Mouse (Mus musculus): Measurements from ENCODE around the gene Rab3gap1. TPM values are rescaled to one million over a fixed set of nuclear protein-coding genes. Genes with fewer than 3 reads are reported as not detected.

The Rab3gap1 gene
- polyA plus RNA-seq (2017; shearing (Covaris generic)), result 10 to 100 TPM; 48.3 to 83.3 (median 61.6) TPM

DNA sequence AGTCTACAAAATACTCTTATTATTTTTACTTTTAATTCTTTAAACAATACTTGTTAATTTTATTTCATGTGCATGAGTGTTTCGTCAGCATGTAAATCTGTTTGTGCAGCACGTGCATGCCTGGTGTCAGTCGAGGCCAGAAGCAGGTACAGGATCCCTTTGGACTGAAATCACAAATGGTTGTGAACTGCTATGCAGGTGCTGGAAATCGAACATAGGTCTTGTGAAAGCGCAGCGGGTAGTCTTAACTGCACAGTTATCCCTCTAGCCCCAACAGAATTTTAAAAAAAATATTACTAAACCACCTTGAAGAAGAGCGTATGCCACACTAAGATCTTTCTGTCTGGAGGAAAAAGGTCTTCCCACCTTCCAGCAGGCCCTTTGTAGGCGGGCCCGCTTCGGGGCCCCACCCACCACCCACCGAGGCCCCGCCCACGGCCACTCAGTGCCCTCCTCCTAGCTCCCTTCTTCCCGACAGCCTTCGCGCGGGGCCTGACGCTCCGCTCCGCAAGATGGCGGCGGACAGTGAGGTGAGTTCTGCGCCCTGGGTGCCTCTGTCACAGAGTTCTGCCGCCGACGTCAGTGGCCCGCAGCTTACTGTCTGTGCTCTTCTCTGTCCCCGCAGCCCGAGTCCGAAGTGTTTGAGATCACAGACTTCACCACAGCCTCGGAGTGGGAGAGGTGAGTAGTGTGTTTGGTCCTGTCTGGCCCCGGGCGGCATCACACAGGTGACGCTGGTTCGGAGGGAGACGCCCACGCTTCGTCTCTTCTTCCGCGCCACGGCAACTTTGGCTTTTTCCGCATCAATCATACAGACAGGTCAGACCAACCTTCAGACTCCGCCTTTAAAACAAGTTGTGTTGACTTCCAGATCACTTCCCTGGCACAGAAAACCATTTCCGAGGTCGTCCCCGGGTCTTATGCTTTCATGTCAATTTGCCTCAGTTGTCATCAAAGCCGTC is at the start of gene Rab3gap1:
Gene Rab3gap1 (plus strand): TSS at position 474 of the 962 bp plus-strand sequence.
- ATAC-seq, result peak; percentile 94

DNA sequence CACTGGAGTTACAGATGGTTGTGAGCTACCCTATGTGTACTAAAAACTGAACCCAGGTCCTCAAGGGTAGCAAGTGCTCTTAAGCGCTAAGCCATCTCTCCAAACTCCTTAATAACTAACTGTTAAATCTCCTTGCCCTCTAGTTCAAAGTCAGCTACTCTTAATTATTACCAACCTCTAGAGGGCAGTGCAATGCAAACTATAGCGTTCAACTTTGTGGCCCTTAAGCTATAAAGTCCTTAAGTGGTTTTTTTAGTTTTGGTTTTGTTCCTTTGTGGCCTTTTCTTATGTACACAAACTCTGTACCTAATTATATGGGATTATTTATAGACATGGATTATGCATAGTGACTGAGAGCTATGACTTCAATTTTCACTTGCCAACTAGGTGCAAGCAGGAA is 41.2 kb upstream of the Rab3gap1 start:
- peak; percentile 60 for ATAC-seq

DNA sequence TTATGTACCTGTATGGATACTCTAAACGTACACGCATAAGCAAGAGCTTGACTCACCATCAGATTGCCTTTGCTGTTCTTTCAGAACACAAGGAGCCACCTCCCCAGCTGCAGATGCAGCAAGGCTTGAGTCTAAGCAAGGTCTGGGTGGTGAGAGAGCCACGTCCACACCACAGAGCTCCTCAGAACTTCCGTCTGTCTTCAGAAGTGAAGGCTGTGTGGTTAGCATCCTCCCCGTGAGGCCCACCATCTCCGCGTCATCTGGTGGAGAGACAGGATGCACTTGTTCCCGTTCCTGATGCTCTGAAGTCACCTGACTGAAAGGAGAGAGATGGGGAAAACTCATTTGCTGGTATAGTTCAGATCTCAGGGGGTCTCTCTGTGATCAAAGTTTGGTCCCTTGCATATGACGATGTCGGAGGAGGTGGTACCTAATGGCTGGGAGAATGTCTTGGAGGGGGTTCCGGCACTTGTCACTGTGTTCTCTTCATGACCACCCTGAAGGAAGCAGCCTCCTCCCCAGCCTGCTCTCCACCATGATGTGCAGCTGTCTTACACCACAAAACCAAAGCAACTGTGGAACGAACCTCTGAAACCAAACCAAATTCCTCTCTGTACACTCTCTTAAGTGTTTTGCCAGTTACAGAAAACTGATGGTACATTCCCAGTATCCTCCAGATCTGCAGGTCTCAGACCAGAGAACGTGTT is 38.2 kb upstream of the Rab3gap1 start:
- peak; percentile 90 for ATAC-seq

DNA sequence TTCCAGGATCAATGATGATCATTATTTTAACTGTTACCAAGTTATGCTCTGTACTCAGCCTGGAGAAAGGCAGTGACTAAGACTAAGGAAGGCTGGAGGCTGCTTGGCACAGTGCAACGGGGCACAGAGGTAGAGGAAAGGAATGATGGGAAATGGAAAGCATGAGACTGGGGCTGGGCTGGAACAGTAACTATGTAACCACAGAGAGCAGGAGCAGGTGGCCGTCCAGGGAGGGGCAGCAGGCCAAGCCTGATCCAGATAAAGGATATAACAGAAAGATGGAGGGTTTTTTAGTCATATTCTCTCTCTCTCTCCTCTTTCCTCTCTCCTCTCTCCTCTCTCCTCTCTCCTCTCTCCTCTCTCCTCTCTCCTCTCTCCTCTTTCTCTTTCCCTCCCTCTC is 34.9 kb upstream of the Rab3gap1 start:
- no peak for ATAC-seq

DNA sequence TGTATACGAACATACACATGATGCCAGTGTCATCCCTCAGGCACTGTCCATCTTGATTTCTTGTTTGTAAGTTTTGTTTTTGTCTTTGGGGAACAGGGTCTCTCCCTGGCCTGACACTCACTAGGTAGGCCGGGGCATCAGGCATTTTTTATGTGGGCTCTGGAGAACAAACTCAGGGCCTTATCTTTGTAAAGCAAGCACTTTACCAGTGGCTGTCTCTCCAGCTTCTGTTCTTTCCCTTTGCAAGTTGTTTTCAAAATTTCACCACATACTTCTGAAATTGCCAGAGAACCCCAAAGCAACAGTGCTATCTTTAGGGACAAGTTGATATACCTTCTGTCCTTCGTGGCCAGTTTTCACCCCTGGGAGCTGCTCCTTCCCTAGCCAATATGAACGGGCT is 34.4 kb upstream of the Rab3gap1 start:
- ATAC-seq, result no peak

DNA sequence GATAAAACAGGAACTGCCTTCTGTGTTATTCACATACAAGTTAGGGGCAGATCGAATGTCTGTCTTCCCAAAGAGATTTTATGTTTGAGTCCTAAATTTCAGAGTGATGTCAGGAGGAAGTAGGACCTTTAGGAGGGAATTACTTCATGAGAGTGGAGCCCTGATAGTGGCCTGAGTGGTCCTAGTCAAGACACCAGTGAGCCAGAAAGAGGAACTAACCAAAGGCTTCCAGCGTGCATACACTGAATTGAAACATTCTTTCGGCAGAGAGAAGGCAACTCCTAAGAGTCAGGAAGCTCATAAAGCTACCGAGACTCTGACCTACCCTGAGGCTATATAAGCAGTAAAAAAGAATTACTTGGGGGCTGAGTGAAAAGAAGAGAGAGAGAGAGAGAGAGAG is 32.0 kb upstream of the Rab3gap1 start:
- no peak for ATAC-seq

DNA sequence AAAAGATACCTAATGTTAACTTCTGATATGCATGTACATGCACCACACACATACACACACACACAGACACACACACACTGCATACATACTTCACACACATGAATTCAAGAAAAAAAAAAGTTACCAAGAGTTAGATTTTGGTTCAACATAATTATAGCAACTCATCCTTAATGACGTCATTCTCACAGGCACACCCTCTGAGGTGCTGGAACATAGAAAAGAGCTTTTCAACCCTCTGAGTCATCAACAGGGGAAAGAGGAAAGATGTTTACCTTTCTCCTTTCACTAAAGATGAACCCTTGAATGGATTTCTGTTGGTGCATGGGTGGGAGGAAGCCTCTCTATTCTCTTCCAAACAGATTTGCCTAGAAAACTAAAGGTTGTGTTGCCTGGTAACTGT is 30.0 kb upstream of the Rab3gap1 start:
- ATAC-seq, result no peak

DNA sequence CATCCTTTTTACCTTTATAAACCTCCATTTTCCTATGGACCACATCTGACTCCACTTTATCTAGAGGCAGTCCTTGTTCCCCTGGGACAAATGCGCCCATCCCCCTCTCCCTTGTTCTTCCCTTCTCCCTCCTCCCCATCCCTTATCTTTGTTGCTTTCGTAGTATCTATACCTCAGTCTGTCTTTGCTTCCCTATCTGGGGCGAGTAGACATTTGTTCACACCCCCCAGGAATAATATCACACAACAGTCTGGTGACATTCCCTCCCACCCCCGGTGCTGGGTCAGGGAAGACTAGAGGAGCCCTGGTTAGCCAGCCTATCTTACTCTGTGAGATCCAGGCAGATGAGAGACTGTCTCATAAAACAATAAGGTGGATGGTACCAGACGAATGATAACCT is 23.1 kb upstream of the Rab3gap1 start:
- no peak for ATAC-seq

DNA sequence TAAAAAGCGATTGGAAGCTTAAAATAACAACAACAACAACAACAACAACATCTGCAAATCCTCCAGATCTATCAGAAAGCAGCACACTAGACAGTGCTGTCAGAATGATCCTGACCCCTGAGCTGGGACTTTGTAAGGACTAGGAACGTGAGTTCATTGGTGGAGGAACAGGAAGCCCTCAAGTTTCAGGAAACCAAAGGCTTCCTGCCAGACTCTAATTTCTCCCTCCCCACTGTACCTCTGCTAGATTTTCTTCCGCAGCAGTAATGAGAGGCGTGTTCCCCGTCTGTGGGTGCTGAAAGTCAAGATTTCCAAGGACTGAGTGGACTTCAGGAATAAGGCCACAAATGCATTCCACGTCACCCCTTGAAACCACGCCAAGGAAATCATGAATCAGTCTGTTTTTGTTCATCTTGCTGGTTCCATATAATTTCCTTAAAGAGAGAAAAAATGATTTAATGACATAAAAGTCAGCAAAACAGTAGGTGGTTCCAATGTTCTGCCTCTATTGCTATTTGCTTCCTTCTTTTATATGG is 18.4 kb upstream of the Rab3gap1 start:
- ATAC-seq, result peak; percentile 52

DNA sequence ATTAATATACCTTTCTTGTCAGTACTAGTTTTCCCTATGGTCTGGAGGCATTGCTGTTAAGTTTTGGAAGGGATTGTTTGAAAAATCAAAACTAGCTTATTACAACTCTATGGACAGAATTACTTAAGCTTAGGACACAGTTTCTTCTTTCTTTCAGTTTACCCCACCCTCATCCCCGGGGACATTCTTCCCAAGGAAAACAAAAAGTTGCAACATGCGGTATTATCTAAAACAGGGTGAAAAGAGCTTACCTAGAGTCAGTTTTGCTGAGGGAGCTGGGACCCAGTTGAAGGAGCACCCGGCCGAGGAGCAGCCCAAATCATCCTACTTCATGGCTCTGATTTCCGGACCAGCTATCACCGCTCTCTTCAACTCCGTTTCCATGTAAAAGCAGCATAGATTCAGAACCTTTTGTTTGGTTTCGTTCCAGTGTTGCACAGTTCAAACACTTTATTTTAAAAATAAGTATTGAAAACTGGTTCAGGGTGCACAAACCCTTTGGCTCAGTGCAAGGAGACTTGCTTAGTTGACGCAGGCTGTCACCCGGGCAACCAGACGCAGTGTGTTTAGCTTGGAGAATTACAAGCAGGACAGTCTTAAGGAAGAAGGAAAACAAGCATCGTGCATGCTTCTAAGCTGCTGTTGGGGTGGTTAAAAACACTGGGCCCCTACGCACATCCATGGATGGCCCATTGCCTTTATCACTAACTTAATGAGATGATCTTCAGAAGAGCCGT is 13.9 kb upstream of the Rab3gap1 start, which contains the start of gene Map3k19:
Gene Map3k19 (minus strand): TSS at position 546 of the 737 bp plus-strand sequence.
- no peak for ATAC-seq

DNA sequence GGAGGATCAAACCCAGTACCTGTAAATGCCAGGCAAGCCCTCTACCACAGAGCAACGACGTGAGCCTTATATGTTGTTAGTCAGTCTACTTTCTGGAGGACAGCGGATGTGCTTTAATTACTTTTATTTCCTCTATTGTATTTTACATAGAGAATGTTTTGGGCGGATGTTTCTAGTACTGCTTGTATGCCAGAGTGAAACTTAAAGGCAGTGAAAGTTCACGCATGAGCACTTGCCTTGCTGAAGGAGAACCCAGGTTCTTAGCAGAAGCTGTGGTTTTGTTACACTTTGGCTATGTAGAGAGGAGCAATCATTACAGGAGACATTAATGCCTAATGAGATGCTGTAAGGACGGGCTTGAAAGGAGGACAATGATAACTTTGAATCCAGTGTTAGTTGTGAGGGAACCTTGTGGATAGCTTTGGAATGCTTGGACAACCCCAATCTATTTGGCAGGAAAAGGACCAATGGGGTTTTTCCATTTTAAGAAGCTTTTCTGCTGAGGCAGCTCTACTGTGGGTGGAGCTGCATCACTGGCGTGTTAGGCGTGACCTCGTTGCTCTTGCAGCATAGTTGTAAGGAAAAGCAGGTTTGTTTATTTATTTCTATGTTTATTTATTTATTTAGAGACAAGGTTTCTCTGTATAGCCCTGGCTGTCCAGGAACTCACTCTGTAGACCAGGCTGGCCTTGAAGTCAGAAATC is 9.5 kb upstream of the Rab3gap1 start:
- ATAC-seq, result peak; percentile 72

DNA sequence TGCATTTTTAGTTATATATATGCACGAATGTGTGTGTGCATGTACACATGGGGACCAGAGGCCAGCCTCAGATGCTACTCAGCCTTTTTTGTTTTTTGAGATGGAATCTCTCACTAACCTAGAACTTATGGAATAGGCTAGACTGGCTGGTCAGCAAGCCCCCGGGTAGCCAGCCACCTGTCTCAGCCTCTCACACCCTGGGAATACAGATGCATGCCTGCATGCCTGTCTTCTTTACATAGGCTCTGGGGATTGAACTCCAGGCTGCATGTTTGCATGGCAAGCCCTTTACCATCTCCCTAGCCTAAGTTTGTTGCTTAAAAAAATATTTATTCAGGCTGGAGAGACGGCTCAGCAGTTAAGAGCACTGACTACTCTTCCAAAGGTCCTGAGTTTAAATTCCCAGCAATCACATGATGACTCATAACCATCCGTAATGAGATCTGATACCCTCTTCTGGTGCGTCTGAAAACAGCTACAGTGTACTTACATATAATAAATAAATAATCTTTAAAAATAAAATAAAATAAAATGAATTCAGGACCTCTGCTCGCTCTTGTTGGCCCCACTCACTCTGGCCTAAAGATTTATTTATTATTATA is 8.7 kb upstream of the Rab3gap1 start:
- no peak for ATAC-seq

DNA sequence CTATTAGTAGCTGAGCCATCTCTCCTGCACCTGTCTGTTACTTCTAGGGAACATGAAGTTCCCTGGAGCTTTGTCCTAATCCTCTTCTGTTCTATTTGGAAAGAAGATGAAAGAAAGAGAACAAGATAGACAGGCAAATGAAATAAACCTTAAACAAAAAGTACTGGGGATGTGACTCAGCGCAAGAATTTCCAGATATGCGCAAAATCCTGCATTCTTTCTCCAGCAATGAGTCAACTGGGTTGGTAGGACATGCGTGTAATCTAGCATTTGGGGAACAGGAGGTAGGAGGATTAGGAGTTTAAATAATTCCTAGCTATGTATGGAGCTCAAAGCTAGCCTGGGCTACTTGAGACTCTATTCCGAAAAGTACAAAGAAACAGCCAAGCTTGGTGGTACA is 8.1 kb upstream of the Rab3gap1 start:
- no peak for ATAC-seq

DNA sequence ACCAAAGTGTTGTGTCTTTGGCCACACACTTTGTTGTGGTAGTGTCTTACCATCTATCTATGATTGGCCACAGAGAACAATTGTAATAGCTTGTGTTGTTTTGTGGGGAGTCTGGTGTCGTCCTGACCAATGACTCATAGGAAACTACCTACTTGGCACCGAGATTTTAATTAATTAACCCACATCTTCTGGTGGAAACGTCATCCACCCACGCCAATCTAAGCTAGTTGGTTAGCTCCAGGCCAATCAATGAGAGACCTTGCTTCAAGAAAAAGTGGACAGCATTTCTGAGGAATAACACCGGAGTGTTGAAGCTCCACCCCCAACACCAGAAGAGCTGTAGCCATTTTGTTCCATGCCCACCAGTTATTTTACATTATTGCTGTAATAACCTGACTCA is 6.7 kb upstream of the Rab3gap1 start:
- peak; percentile 69 for ATAC-seq

DNA sequence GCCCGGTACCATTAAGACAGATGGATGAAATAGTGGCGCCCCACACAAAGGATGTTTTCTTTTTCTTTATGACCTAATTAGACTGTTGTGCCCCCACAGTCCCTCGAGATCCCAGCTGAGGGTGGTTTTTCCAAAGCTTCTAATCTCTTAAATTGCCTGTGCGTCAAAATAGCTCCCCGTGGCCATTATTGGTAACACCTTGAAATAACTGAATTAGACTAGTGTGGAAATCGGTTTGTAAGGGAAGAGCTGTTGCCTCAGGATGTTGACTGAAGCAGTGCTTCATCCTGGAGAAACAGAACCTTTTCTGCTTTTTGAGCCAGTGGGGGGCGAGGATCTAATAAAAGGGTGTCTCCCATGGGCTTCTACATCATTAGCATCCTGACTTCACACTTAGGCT is 4.8 kb upstream of the Rab3gap1 start:
- ATAC-seq, result no peak

DNA sequence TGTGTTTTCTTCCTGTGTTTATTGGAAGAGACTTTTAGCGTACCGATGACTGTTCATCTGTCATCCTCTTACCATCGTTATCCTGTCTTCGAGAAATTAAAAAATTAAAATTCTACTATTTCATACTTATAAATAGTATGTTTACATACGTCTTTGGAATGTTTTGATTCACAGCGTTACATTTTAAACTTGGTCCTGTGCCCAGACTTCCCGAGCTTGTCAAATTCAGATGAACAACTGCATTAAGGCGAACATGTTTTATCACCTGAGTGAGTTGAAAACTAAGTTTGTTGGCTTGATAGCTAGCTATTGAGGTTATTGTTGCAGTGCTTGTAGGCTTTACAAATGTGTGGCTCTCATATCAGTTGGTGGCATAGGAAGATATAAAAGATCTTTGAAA is 703 bp downstream of the Rab3gap1 start:
- ATAC-seq, result no peak

DNA sequence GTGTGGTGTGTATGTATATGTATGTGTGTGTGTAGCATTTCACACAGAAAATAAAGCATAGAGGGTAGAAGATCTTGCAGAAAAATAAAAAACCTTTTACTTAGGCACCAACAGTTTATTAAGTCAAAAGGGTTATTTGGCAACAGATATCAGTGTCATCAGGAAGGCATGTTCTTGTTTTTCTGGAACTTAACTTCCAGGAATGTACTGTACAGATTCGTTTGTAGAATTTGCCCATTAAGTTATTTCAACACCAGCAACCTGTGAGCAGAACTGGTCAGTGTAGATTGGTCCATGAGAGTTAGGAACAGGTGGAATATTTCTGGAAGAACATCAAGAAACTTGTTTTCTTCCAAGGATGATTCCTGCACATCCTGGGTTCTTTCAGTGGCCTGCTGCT is 30.8 kb downstream of the Rab3gap1 start:
- no peak for ATAC-seq

DNA sequence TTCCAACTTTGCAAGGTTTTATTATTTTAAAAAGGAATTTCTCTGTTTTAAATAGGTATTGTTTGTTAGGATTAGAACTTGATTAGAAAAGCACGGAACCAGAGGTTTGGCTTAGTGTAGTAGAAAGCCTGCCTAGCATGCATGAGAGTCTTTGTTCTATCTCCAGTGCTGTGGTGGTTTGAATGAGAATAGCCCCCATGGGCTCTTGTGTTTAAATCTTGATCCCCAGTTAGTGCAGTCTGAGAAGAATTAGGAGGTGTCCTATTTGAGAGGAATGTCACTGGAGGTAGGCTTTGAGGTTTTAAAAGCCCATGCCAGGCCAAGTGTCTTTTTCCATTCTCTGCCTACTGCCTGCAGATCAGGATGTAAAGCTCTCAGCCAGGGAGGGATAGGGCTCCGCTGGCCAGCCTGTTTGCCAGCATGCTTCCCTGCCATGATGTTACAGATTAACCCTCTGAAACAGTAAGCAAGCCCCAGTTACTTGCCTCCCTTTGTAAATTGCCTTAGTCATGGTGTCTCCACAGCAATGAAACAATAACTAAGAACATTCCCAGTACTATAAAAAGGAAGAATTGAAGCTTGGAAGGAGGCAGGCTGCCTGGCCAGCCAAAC is 36.3 kb downstream of the Rab3gap1 start:
- no peak for ATAC-seq

DNA sequence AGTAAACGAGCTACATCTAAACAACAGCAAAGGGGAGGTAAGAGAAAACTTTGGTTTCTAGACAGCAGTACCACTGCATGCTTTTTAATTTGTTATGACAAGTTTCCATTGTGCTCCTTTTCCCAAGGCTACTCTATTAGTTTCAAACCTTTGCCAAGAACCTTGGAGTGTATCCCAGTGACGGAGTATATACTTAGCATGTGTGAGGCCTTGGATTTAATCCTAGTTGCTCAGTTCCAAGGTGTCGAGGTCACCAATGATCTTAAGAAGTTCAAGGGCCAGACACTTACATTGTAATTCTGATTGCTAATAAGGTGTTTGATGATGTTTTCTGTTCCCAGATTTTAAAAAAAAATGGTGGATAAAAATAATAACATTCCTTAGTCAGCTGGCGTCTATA is 44.5 kb downstream of the Rab3gap1 start:
- no peak for ATAC-seq

DNA sequence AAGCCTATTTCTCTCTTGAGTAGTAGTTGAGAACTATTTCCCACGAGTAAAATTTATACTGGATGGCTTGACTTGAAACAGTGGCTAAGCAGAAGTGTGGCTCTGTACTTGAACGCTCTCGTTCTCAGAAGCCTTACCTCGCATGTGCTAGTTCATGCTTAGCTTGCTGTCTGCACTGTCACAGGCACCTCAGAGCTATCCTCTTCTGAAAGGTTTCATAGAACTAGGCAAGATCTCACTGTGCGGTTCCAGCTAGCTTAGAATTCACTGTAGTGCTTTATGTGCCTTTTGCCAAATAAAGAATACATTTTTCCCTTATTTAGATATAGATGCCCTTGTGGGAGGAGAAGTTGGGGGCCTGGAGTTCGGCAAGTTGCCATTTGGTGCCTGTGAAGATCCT is 46.7 kb downstream of the Rab3gap1 start:
- no peak for ATAC-seq

DNA sequence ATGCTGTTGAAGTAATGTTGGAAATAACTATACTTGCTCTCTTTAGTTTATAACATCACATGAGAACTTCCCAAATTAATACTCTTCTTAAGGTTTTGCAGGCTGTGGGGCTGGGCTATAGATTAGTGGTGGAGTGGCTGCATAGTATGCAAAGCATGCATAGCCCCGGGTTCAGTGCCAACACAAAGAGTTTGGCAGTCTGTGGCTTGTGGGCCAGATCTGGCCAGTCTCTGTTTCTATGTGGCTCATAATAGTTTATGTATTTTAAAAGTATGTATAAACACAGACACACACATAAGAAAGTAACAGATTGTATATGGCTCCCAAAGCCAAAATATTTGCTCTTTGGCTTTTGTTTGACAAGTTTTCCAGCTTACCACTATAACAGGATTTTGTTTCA is 47.2 kb downstream of the Rab3gap1 start:
- no peak for ATAC-seq
